Mouse (Mus musculus) spleen, adult 2 months (tissue): Measurements from ENCODE around the gene Rassf4.

Experiments
- CTCF ChIP-seq: fragments of 200-500 bp; IDR thresholded peaks from 2 replicates; pipeline ENCODE4 v1.5.1; 2011; ENCODE audit warnings: mild to moderate bottlenecking, inconsistent platforms; ENCODE audit not compliant: insufficient read depth, insufficient read length, insufficient replicate concordance; ENCODE audit errors: extremely low read depth
- POLR2A ChIP-seq: fragments of 200-500 bp; IDR thresholded peaks from 2 replicates; pipeline ENCODE4 v1.6.1; 2011; ENCODE audit warnings: low read depth, low read length, inconsistent platforms

DNA sequence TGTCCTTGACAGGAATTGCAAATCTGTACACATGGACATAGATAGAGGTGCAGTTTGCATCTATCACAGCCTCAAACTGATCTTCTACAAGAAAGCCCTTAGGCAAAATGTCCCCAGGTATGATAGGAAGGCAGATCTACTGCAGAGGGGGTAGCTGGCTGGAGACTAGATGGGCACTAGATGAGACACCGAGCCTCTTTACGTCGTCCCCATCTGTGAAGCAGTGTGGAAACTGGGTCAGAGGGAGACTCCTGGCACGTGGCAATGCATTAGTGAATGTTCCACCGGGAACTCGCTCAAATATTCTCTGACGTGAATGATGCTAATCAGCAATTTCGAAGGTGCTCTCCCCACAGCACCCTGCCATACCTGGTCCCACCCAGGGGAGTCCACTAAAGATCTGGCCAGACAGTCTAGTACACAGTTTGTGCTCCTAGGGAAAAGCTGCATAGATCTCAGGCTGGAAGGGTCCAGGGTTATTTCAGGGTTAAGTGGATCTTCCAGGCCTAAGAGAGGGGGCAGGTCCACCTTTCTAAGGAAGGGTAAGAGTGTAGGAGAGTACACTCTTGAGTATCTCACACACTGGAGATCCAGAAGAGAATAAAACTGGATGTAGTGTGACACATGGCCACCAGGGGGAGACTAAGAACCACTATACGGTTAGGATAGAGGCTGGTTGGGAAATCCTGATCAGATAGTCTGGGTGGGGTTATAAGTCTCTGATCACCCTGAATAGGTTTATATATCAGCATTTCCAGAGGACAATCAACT, 19.9 kb downstream of the Rassf4 start:
- peak; percentile 47; the same call in 1 of the 2 replicates for TF ChIP-seq CTCF
- no peak for TF ChIP-seq POLR2A
